Comparison of ENCODE assay signal across 14 mouse cellular contexts in genomic region chr16:28089489-28090134, GRCm38 (mm10).
A peak's percentile ranks its signal among the peaks of the same experiment; 100 is the strongest.
DNase-seq lines count a peak whose midpoint lies in the region; ATAC-seq and TF ChIP-seq lines count a peak whose summit lies in the region.
"Had no signal": no experiment of that assay in that cellular context is flagged by ENCODE, and none has a peak within 500 bp of the region (broad histone marks: within the 10 kb centered on the region; RNA-seq: fewer than 3 reads in every experiment).

No protein-coding gene starts in this region.

- H3K27me3 ChIP-seq in hindbrain, postnatal 0 days (ENCODE audit: insufficient read depth, low read length): no peaks in the 10 kb centered on the region

- no peak overlapping the region for H3K4me2 ChIP-seq in hindbrain, postnatal 0 days (ENCODE audit: low read depth, low read length)
- H3K4me2 ChIP-seq: lung, embryonic 14.5 days had no signal

- H3K27ac ChIP-seq in hindbrain, postnatal 0 days: peak overlapping the region; percentile 66
- H3K27ac ChIP-seq: kidney, postnatal 0 days had no signal

- no peak overlapping the region for H3K9ac ChIP-seq in hindbrain, postnatal 0 days (replicated peaks; ENCODE audit: low read length)
- H3K9ac ChIP-seq: lung, embryonic 14.5 days had no signal

- no peaks in the 10 kb centered on the region for H3K36me3 ChIP-seq in hindbrain, postnatal 0 days (ENCODE audit: insufficient read depth, low read length)

- 0 out of 2 replicates have a peak, but pooled peaks have one; percentile 43 for ATAC-seq in hindbrain, postnatal 0 days
- ATAC-seq: inflammation-experienced regulatory T-cells, adult 6 months had no signal

- 27% methylated on average over 6 of the region's 6 CpGs for WGBS in hindbrain, postnatal 0 days

- peak; percentile 14 for DNase-seq in layer of hippocampus, adult 9-11 months
- no peak for DNase-seq in layer of hippocampus, adult 8-10 months (ENCODE audit: low spot score in 2 of 2)
- peak; percentile 8 for DNase-seq in ES-CJ7 (ENCODE audit: low read depth, low spot score)
- peak; percentile 74 for DNase-seq in brain, adult 2 months (ENCODE audit: low read depth, low spot score)
- DNase-seq in hindbrain, postnatal 0 days (ENCODE audit: low spot score): peak; percentile 42
- no peak for DNase-seq in thymus, postnatal 14 days
- DNase-seq in lung, postnatal 36 days: no peak
- DNase-seq: heart, adult 18-20 months; liver; lung, embryonic 14.5 days; spleen, adult 18-20 months had no signal

- TF ChIP-seq CTCF in hindbrain, postnatal 0 days (IDR thresholded peaks at IDR 0.05; ENCODE audit: low read depth): no peak

- H3K4me3 ChIP-seq in hindbrain, postnatal 0 days (ENCODE audit: low read length): no peak overlapping the region
- H3K4me3 ChIP-seq: myocyte had no signal

- H3K4me1 ChIP-seq in hindbrain, postnatal 0 days (ENCODE audit: insufficient read depth, low read length): peaks cover 5% of the 10 kb centered on the region; the same call in 1 of the 2 replicates

- no peaks in the 10 kb centered on the region for H3K9me3 ChIP-seq in hindbrain, postnatal 0 days (ENCODE audit: low read length)

Comparison
In these comparisons a context has a peak if more than half of its experiments do, and no peak if none do; other contexts are left out.
1. DNase-seq: peak in layer of hippocampus, adult 9-11 months (single experiment), ES-CJ7 (single experiment), brain, adult 2 months (single experiment) and hindbrain, postnatal 0 days (single experiment); none in layer of hippocampus, adult 8-10 months (0 of 2), thymus, postnatal 14 days (single experiment) and lung, postnatal 36 days (single experiment).